Mouse (Mus musculus): ENCODE results near the gene Tecr.

DNA sequence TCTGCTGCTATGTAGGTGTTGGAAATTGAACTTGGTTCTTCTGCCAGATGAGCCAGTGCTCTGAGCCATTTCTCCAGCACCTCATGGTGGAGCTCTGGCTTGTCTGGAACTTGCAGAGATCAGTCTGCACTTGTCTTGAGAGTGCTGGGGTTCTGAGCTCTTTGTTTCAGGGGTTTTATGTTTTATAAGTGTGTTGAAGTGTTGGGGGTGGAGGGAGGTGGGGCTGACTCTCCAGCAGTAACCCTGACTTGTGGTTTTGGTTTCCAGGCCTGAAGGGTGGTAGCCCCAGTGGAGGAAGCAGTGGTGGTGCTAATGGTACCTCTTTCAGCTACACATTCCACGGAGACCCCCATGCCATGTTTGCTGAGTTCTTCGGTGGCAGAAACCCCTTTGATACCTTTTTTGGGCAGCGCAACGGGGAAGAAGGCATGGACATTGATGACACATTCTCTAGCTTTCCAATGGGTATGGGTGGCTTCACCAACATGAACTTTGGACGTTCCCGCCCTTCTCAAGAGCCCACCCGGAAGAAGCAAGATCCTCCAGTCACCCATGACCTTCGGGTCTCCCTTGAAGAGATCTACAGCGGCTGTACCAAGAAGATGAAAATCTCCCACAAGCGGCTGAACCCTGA, 1.9 kb upstream of the Tecr start:
- TF ChIP-seq POLR2A (IDR thresholded peaks at IDR 0.05; ENCODE audit: low read depth, low read length) (no peak), CTCF (conservative IDR thresholded peaks at IDR 0.05; ENCODE audit: insufficient read depth, insufficient read length, low read depth, low read length) (no peak)

All from kidney, adult 2 months (tissue).